ENCODE assay signal across 8 mouse cellular contexts in genomic region chr1:43264407-43264889, GRCm38 (mm10).
A peak's percentile ranks its signal among the peaks of the same experiment; 100 is the strongest.
DNase-seq lines count a peak whose midpoint lies in the region; ATAC-seq and TF ChIP-seq lines count a peak whose summit lies in the region.

No protein-coding gene starts in this region.

- no peak for TF ChIP-seq POLR2A in liver, adult 2 months (IDR thresholded peaks at IDR 0.05; ENCODE audit: extremely low read depth, insufficient read depth, low read length)

- peak; percentile 25 for TF ChIP-seq CTCF in C2C12 (IDR thresholded peaks at IDR 0.05; ENCODE audit: control insufficient read depth, insufficient read depth, insufficient read length)
- peak; percentile 58 for TF ChIP-seq CTCF in liver, adult 2 months (IDR thresholded peaks at IDR 0.05; ENCODE audit: low read depth, low read length)

- DNase-seq in brain, adult 2 months (ENCODE audit: low read depth, low spot score): peak; percentile 76
- DNase-seq in forebrain, embryonic 10.5 days (ENCODE audit: extremely low spot score, low spot score): peak; percentile 68
- peak; percentile 84 for DNase-seq in kidney, postnatal 10 days
- DNase-seq in liver, adult 2 months (ENCODE audit: extremely low read depth, low read depth, low spot score): peak; percentile 31
- DNase-seq in neural tube, embryonic 10.5 days (ENCODE audit: extremely low spot score, low spot score): peak; percentile 74

- no peak overlapping the region for H3ac ChIP-seq in C2C12 (ENCODE audit: control insufficient read depth, insufficient read length, low read depth)

- peak overlapping the region; percentile 68 for H3K27ac ChIP-seq in forebrain, embryonic 10.5 days
- H3K27ac ChIP-seq in heart, embryonic 15.5 days: no peak overlapping the region
- H3K27ac ChIP-seq in liver, adult 2 months (replicated peaks; ENCODE audit: insufficient read depth, low read depth, low read length): no peak overlapping the region
- H3K27ac ChIP-seq in stomach, embryonic 15.5 days: no peak overlapping the region

- H3K4me3 ChIP-seq in C2C12 (ENCODE audit: insufficient read depth, poor library complexity, severe bottlenecking): no peak overlapping the region
- H3K4me3 ChIP-seq in forebrain, embryonic 10.5 days: no peak overlapping the region
- no peak overlapping the region for H3K4me3 ChIP-seq in heart, embryonic 15.5 days
- H3K4me3 ChIP-seq in liver, adult 2 months (ENCODE audit: insufficient read depth, low read depth, low read length): no peak overlapping the region
- H3K4me3 ChIP-seq in stomach, embryonic 15.5 days (replicated peaks): no peak overlapping the region

- no peaks in the 10 kb centered on the region for H3K27me3 ChIP-seq in C2C12 (ENCODE audit: control insufficient read depth, insufficient read depth, insufficient read length)
- no peaks in the 10 kb centered on the region for H3K27me3 ChIP-seq in forebrain, embryonic 10.5 days (ENCODE audit: poor library complexity, severe bottlenecking)
- H3K27me3 ChIP-seq in heart, embryonic 15.5 days: no peaks in the 10 kb centered on the region
- H3K27me3 ChIP-seq in liver, adult 2 months (ENCODE audit: control insufficient read depth, insufficient read depth, low read length): no peaks in the 10 kb centered on the region
- H3K27me3 ChIP-seq in stomach, embryonic 15.5 days (replicated peaks): no peaks in the 10 kb centered on the region

- no peaks in the 10 kb centered on the region for H3K9me3 ChIP-seq in forebrain, embryonic 10.5 days
- H3K9me3 ChIP-seq in heart, embryonic 15.5 days (replicated peaks): no peaks in the 10 kb centered on the region
- H3K9me3 ChIP-seq in stomach, embryonic 15.5 days: no peaks in the 10 kb centered on the region

- WGBS in forebrain, embryonic 10.5 days: 33% methylated on average over 5 of the region's 5 CpGs
- WGBS in heart, embryonic 15.5 days: 19% methylated on average over 5 of the region's 5 CpGs
- WGBS in liver, adult 2 months: 11% methylated on average over 5 of the region's 5 CpGs
- whole genome bisulfite sequencing in stomach, embryonic 15.5 days: 16% methylated on average over 5 of the region's 5 CpGs

- no peaks in the 10 kb centered on the region for H3K36me3 ChIP-seq in C2C12 (ENCODE audit: control insufficient read depth, insufficient read depth)
- no peaks in the 10 kb centered on the region for H3K36me3 ChIP-seq in forebrain, embryonic 10.5 days (replicated peaks)
- no peaks in the 10 kb centered on the region for H3K36me3 ChIP-seq in heart, embryonic 15.5 days
- H3K36me3 ChIP-seq in liver, adult 2 months (ENCODE audit: control insufficient read depth, insufficient read depth, low read length): no peaks in the 10 kb centered on the region
- H3K36me3 ChIP-seq in stomach, embryonic 15.5 days: no peaks in the 10 kb centered on the region

- H3K79me2 ChIP-seq in C2C12 (ENCODE audit: control insufficient read depth, insufficient read depth): no peaks in the 10 kb centered on the region
- H3K79me2 ChIP-seq in liver, adult 2 months (ENCODE audit: control insufficient read depth, insufficient read depth, low read length): no peaks in the 10 kb centered on the region

- H3K4me2 ChIP-seq in heart, embryonic 15.5 days: peak overlapping the region; percentile 37; the same call in 1 of the 2 replicates
- H3K4me2 ChIP-seq in stomach, embryonic 15.5 days: no peak overlapping the region

- no peak for ATAC-seq in heart, embryonic 15.5 days (replicated peaks; ENCODE audit: insufficient number of reproducible peaks, insufficient read depth, low FRiP score, low read depth)
- peak; percentile 50; the same call in 1 of the 2 replicates for ATAC-seq in stomach, embryonic 15.5 days (ENCODE audit: insufficient read depth, low FRiP score, low read depth)

- H3K4me1 ChIP-seq in forebrain, embryonic 10.5 days: no peaks in the 10 kb centered on the region
- H3K4me1 ChIP-seq in heart, embryonic 15.5 days (replicated peaks): peaks cover 18% of the 10 kb centered on the region
- no peaks in the 10 kb centered on the region for H3K4me1 ChIP-seq in liver, adult 2 months (ENCODE audit: control insufficient read depth, insufficient read depth, low read length)
- H3K4me1 ChIP-seq in stomach, embryonic 15.5 days: peaks cover 3% of the 10 kb centered on the region; the same call in 1 of the 2 replicates

- 0 out of 2 replicates have a peak overlapping the region, but pooled peaks have one; percentile 12 for H3K9ac ChIP-seq in heart, embryonic 15.5 days
- no peak overlapping the region for H3K9ac ChIP-seq in liver, adult 2 months (ENCODE audit: low read depth, low read length)
- H3K9ac ChIP-seq in stomach, embryonic 15.5 days: no peak overlapping the region

- no peaks in the 10 kb centered on the region for H3K79me3 ChIP-seq in C2C12 (ENCODE audit: low read depth)

TF ChIP-seq in C2C12, 6 proteins besides CTCF, POLR2A, EP300 and RAD21:
- TF ChIP-seq USF1 (IDR thresholded peaks at IDR 0.05; ENCODE audit: low read depth) (no peak), MAX (IDR thresholded peaks at IDR 0.05) (peak; percentile 67)
TF ChIP-seq in C2C12: peak in this region for 1.

Comparison
In these comparisons a context has a peak if more than half of its experiments do, and no peak if none do; other contexts are left out.
1. DNase-seq: peak in every context shown above with its lines; median percentile 84 in kidney, postnatal 10 days; 76 in brain, adult 2 months; 74 in neural tube, embryonic 10.5 days; 68 in forebrain, embryonic 10.5 days; 31 in liver, adult 2 months.